Mouse (Mus musculus) embryonic facial prominence, embryonic 13.5 days (tissue): ENCODE results near the gene Kdm2a. TPM values are rescaled to one million over a fixed set of nuclear protein-coding genes. Genes with fewer than 3 reads are reported as not detected.

Experiments
- ATAC-seq: fragments of 200-750 bp; cut with Nextera tagmentation; 2 replicates; pipeline ENCODE4 v1.8.0; 2017; ENCODE audit warnings: low read depth; ENCODE audit not compliant: insufficient number of reproducible peaks, insufficient read depth, low FRiP score, low TSS enrichment
- H3K27ac ChIP-seq: fragments of 300-500 bp; sonication (generic); 2 replicates; pipeline ENCODE4 v1.5.1; 2015; ENCODE audit warnings: moderate library complexity, mild to moderate bottlenecking, inconsistent platforms
- H3K27me3 ChIP-seq: fragments of 300-500 bp; sonication (generic); 2 replicates; pipeline ENCODE4 v1.6.1; 2015; ENCODE audit warnings: mild to moderate bottlenecking, inconsistent platforms
- H3K36me3 ChIP-seq: fragments of 300-500 bp; sonication (generic); 2 replicates; pipeline ENCODE4 v1.6.1; 2015; ENCODE audit warnings: mild to moderate bottlenecking, inconsistent platforms
- H3K4me1 ChIP-seq: fragments of 300-500 bp; sonication (generic); 2 replicates; pipeline ENCODE4 v1.6.1; 2015; ENCODE audit warnings: inconsistent platforms
- H3K4me2 ChIP-seq: fragments of 300-500 bp; sonication (generic); 2 replicates; pipeline ENCODE4 v1.6.1; 2015; ENCODE audit warnings: moderate library complexity, mild to moderate bottlenecking, inconsistent platforms
- H3K4me3 ChIP-seq: fragments of 300-500 bp; sonication (generic); 2 replicates; pipeline ENCODE4 v1.5.1; 2015; ENCODE audit warnings: mild to moderate bottlenecking, inconsistent platforms
- H3K9ac ChIP-seq: fragments of 300-500 bp; sonication (generic); 2 replicates; pipeline ENCODE4 v1.6.1; 2015; ENCODE audit warnings: mild to moderate bottlenecking, inconsistent platforms
- H3K9me3 ChIP-seq: fragments of 300-500 bp; sonication (generic); 2 replicates; pipeline ENCODE4 v1.6.1; 2016; ENCODE audit warnings: inconsistent platforms
- WGBS: fragments of 180-500 bp; shearing (Covaris S2); methylation state at CpG from one replicate; pipeline ENCODE4 v1.1.7; 2015; ENCODE audit warnings: mixed read lengths; 5-methylcytosine and 5-hydroxymethylcytosine counted together
- polyA plus RNA-seq: library from polyadenylated mRNA; unstranded; fragments of >200 nt; fragmentation: Nextera tagmentation; extraction: Ambion mirVana; gene quantifications from 2 replicates; pipeline ENCODE4 v1.2.1, GENCODE M21; 2015

Gene Kdm2a
- polyA plus RNA-seq, 1 experiment from 2014 or later: 53.6 TPM

GRCm38 (mm10) chr19:4265956-4266355 is 132.1 kb downstream of the Kdm2a start:
- no peak overlapping the region for H3K9ac ChIP-seq
- no peak overlapping the region for H3K4me2 ChIP-seq
- no peak overlapping the region for H3K27ac ChIP-seq
- peaks cover 16% of the 10 kb centered on the region for H3K36me3 ChIP-seq
- ATAC-seq: no peak
- WGBS: 67% methylated on average over 4 of the region's 4 CpGs
- no peaks in the 10 kb centered on the region for H3K9me3 ChIP-seq
- peaks cover 30% of the 10 kb centered on the region for H3K27me3 ChIP-seq
- H3K4me1 ChIP-seq: peaks cover 14% of the 10 kb centered on the region
- H3K4me3 ChIP-seq: no peak overlapping the region

Other genes with a start within 250 kb of the Kdm2a start
- gene Coro1b, start 249.7 kb downstream of the Kdm2a start, polyA plus RNA-seq: 129 and 150 TPM in 2 replicates
- gene Ptprcap, start 244.7 kb downstream of the Kdm2a start, polyA plus RNA-seq: 2.8 and 3.0 TPM in 2 replicates
- 65.5 and 69.6 TPM in 2 replicates for gene Rps6kb2, start 234.9 kb downstream of the Kdm2a start, polyA plus RNA-seq
- 1.7 and 3.0 TPM in 2 replicates for gene Carns1, start 222.8 kb downstream of the Kdm2a start, polyA plus RNA-seq
- gene Tbc1d10c, start 207.0 kb downstream of the Kdm2a start, polyA plus RNA-seq: 1.8 and 3.1 TPM in 2 replicates
- gene Ppp1ca, start 206.2 kb downstream of the Kdm2a start, polyA plus RNA-seq: 788 and 789 TPM in 2 replicates
- gene Rad9a, start 196.6 kb downstream of the Kdm2a start, polyA plus RNA-seq: 34.1 and 37.3 TPM in 2 replicates
- 11.1 and 11.5 TPM in 2 replicates for gene Clcf1, start 184.0 kb downstream of the Kdm2a start, polyA plus RNA-seq
- gene AC109138.7, start 183.9 kb downstream of the Kdm2a start, polyA plus RNA-seq: not detected in 2 replicates
- gene Pold4, start 166.4 kb downstream of the Kdm2a start, polyA plus RNA-seq: 21.2 and 24.9 TPM in 2 replicates
- gene Ssh3, start 129.1 kb downstream of the Kdm2a start, polyA plus RNA-seq: 17.4 and 20.3 TPM in 2 replicates
- gene Ankrd13d, start 115.1 kb downstream of the Kdm2a start, polyA plus RNA-seq: 12.6 and 13.5 TPM in 2 replicates
- gene Grk2, start 92.1 kb downstream of the Kdm2a start, polyA plus RNA-seq: 17.0 and 19.6 TPM in 2 replicates
- 39.2 and 42.7 TPM in 2 replicates for gene Rhod, start 41.1 kb upstream of the Kdm2a start, polyA plus RNA-seq
- gene Syt12, start 79.2 kb upstream of the Kdm2a start, polyA plus RNA-seq: 2.0 and 2.3 TPM in 2 replicates
- gene 2010003K11Rik, start 100.3 kb upstream of the Kdm2a start, polyA plus RNA-seq: not detected in 2 replicates
- 24.8 and 26.3 TPM in 2 replicates for gene Pcx, start 112.2 kb upstream of the Kdm2a start, polyA plus RNA-seq
- 8.7 and 9.9 TPM in 2 replicates for gene Lrfn4, start 217.4 kb upstream of the Kdm2a start, polyA plus RNA-seq
- gene Rce1, start 227.4 kb upstream of the Kdm2a start, polyA plus RNA-seq: 62.5 and 66.6 TPM in 2 replicates